ENCODE assay signal across 12 mouse cellular contexts in the genomic region with DNA sequence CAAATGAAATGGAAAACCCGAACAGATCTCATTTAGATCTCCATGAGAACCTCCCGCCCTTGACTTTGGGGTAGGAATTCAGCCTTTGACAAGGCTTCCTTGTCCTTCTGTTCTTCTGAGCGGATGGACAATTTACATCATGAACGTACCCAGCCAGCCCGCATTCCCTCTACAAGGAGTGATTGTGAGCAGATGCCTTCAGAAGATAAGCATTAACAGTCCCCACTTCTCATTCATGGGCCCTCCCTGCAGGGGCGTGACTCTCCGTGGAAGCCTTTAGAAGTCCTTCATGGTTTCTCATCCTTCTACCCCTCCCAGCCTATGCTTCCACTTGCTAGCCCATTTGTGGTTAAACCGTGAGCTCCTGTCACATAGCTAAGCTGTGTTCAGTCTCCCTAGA. TPM values are rescaled to one million over a fixed set of nuclear protein-coding genes. Genes with fewer than 3 reads are reported as not detected.
DNase-seq lines count a peak whose midpoint lies in the region; ATAC-seq lines count a peak whose summit lies in the region.
"Had no signal": no experiment of that assay in that cellular context is flagged by ENCODE, and none has a peak within 500 bp of the region (broad histone marks: within the 10 kb centered on the region; RNA-seq: fewer than 3 reads in every experiment).

No protein-coding gene starts in this region.

- H3K4me3 ChIP-seq in heart, embryonic 11.5 days (ENCODE audit: low read depth, low read length), result no peak overlapping the region
- no peak overlapping the region for H3K4me3 ChIP-seq in liver, embryonic 16.5 days (ENCODE audit: low read depth, low read length)
- H3K4me3 ChIP-seq: myocyte had no signal

- intact Hi-C loops in left cerebral cortex, postnatal 14 days (cut with DNase I), result no loop called here

- no peak overlapping the region for H3K4me2 ChIP-seq in heart, embryonic 11.5 days
- H3K4me2 ChIP-seq in liver, embryonic 16.5 days (ENCODE audit: low read depth, low read length), result 0 out of 2 replicates have a peak overlapping the region, but pooled peaks have one; percentile 3

- H3K4me1 ChIP-seq in heart, embryonic 11.5 days (ENCODE audit: control insufficient read depth, insufficient read depth, low read length), result peaks cover 41% of the 10 kb centered on the region
- peaks cover 21% of the 10 kb centered on the region for H3K4me1 ChIP-seq in liver, embryonic 16.5 days (ENCODE audit: control insufficient read depth, low read depth, low read length)

- H3K36me3 ChIP-seq in heart, embryonic 11.5 days (ENCODE audit: control insufficient read depth, insufficient read depth, low read length), result no peaks in the 10 kb centered on the region
- no peaks in the 10 kb centered on the region for H3K36me3 ChIP-seq in liver, embryonic 16.5 days (ENCODE audit: control insufficient read depth, insufficient read depth)

- no peak for DNase-seq in heart, adult 9 months (ENCODE audit: low spot score in 2 of 2)
- peak; percentile 23 to 26 for DNase-seq in left cerebral cortex, postnatal 14 days (ENCODE audit: low spot score in 2 of 2)
- no peak for DNase-seq in left cerebral cortex, adult 18-20 months (ENCODE audit: low spot score in 2 of 2)
- peak; percentile 73 for DNase-seq in ZHBTc4 (ENCODE audit: low read depth, low spot score)
- no peak for DNase-seq in MN1 (ENCODE audit: low spot score)
- no peak for DNase-seq in ovary, postnatal 36 days (ENCODE audit: low spot score)
- DNase-seq: cerebellum, adult 18-20 months; right cerebral cortex, adult 18-20 months had no signal

- peak overlapping the region; percentile 64 for H3K27ac ChIP-seq in heart, embryonic 11.5 days (ENCODE audit: low read depth, low read length)
- no peak overlapping the region for H3K27ac ChIP-seq in liver, embryonic 16.5 days (ENCODE audit: low read length)
- H3K27ac ChIP-seq: hindbrain, postnatal 0 days had no signal

- WGBS in heart, embryonic 11.5 days (ENCODE audit: insufficient replicate concordance), result 39% methylated on average over 8 of the region's 8 CpGs
- WGBS in liver, embryonic 16.5 days (ENCODE audit: insufficient replicate concordance), result 22% methylated on average over 8 of the region's 8 CpGs

- no peak overlapping the region for H3K9ac ChIP-seq in heart, embryonic 11.5 days (ENCODE audit: low read depth, low read length)
- H3K9ac ChIP-seq in liver, embryonic 16.5 days (ENCODE audit: low read depth, low read length), result no peak overlapping the region

- no peaks in the 10 kb centered on the region for H3K9me3 ChIP-seq in heart, embryonic 11.5 days (replicated peaks; ENCODE audit: control insufficient read depth, low read length)
- H3K9me3 ChIP-seq in liver, embryonic 16.5 days (replicated peaks; ENCODE audit: control insufficient read depth, low read length), result no peaks in the 10 kb centered on the region

- H3K27me3 ChIP-seq in heart, embryonic 11.5 days (ENCODE audit: control insufficient read depth, insufficient read depth, low read length), result no peaks in the 10 kb centered on the region
- no peaks in the 10 kb centered on the region for H3K27me3 ChIP-seq in liver, embryonic 16.5 days (ENCODE audit: control insufficient read depth, insufficient read depth, low read depth, low read length)

- no peak for ATAC-seq in heart, embryonic 11.5 days (replicated peaks; ENCODE audit: insufficient number of reproducible peaks, low FRiP score, low TSS enrichment)
- no peak for ATAC-seq in liver, embryonic 16.5 days (ENCODE audit: low read depth)
- ATAC-seq: hindbrain, postnatal 0 days had no signal

RNA-seq across cellular contexts. Expression of a gene that starts 58.9 kb away (rescaled TPM):
- 87.6 and 98.2 TPM in 2 replicates for polyA plus RNA-seq in heart, embryonic 11.5 days (2014; fragmentation: Nextera tagmentation; extraction: Ambion mirVana)
- total RNA-seq in left cerebral cortex, postnatal 14 days (2021), result 10 to 100 TPM; 40.8 to 46.8 TPM
- 10 to 100 TPM; 25.3 to 25.5 TPM for total RNA-seq in left cerebral cortex, adult 18-20 months (2021)
- polyA plus RNA-seq in liver, embryonic 16.5 days (2015; fragmentation: Nextera tagmentation; extraction: Ambion mirVana), result 7.7 and 8.9 TPM in 2 replicates

Comparison
In these comparisons a context has a peak if more than half of its experiments do, and no peak if none do; other contexts are left out.
1. DNase-seq: peak in left cerebral cortex, postnatal 14 days (2 of 2) and ZHBTc4 (single experiment); none in heart, adult 9 months (0 of 2), left cerebral cortex, adult 18-20 months (0 of 2), MN1 (single experiment) and ovary, postnatal 36 days (single experiment).